Mouse (Mus musculus) kidney, adult 18-20 months (tissue): ENCODE measurements around the gene Gal3st3.

Source experiments
- DNase-seq: peaks from one replicate; pipeline ENCODE4 v3.0.0; 2021

Gal3st3 gene

DNA sequence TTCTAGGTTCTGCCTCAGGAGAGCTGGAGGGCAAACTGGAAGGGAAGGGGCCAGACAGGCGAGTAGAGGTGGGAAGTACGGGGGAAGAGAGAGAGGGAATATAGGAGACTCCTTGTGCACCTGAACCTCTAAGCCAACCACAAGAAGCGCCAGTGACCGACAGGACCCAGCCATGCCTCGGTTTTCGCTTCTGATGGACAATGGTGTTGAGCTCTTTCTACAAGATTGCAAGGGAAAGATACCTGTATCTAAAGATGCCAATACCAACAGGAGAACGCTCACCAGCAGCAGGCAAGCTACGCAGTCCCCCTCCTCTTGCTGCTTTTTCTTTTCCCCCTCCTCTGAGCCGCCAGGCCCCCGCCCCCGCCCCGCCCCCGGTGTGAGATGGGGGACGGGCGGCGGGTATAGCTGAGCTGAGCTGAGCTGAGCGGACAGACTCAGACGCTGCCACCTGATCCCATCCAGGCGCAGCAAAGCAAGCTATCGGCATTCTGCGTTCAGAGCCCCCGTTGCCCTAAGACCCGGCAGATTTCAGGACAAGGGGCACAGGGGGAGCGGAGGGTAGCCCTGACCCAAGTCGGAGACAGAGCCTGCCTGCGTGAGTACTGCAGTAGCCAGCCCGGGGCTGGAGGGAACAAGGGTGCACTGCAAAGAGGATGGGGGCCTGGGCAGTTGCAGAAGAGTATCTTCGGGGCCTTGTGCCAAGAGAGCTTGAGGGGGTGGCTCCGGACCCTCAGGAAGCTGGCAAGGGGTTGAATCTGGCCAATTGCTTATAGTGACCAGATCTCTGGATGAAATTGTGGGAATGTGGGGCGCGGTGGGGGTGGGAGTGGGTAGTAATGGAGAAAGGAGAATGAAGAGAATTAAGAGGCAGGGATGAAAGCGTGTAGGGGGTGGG is at the start of gene Gal3st3:
Gal3st3 (plus strand) TSS at position 429 of the 898 bp plus-strand sequence.
- DNase-seq = no peak

DNA sequence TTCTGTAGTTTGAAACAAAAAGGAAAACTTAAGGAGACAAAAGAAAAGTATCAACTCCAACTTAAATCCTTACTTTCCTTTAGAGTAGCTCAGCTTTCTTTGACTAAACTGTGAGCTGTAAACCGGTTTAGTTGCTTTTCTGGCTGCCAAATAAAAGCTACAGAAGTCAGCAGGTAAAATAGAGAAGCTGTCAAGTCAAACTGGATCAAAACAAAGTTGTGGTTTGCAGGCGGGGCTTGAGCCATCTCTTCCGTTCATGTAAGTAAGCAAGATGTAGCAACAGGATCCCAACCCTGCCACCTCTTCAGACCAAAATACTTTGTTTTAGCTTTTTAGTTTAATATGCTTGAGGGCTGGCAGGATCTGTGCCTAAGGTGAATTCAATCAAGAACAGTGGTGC is 41.0 kb upstream of the Gal3st3 start:
- no peak for DNase-seq

- DNase-seq = no peak
Measured at GRCm38 (mm10) chr19:5267015-5267414, 31.1 kb upstream of the Gal3st3 start.

GRCm38 (mm10) chr19:5268017-5268416 is 30.1 kb upstream of the Gal3st3 start:
- DNase-seq = no peak

- no peak for DNase-seq
Measured at GRCm38 (mm10) chr19:5268875-5269274, 29.3 kb upstream of the Gal3st3 start.

GRCm38 (mm10) chr19:5269392-5269791 is 28.7 kb upstream of the Gal3st3 start:
- no peak for DNase-seq

GRCm38 (mm10) chr19:5271430-5271829 is 26.7 kb upstream of the Gal3st3 start:
- no peak for DNase-seq

GRCm38 (mm10) chr19:5272326-5272795 is 25.8 kb upstream of the Gal3st3 start:
- DNase-seq = peak; percentile 27

GRCm38 (mm10) chr19:5272801-5273733 is 25.1 kb upstream of the Gal3st3 start, which contains the start of gene Pacs1:
TSS of gene Pacs1 (minus strand) at chr19:5273119.
- peak; percentile 87 for DNase-seq

GRCm38 (mm10) chr19:5273916-5274315 is 24.2 kb upstream of the Gal3st3 start:
- no peak for DNase-seq

- DNase-seq = no peak
Measured at GRCm38 (mm10) chr19:5274641-5275040, 23.5 kb upstream of the Gal3st3 start.

DNA sequence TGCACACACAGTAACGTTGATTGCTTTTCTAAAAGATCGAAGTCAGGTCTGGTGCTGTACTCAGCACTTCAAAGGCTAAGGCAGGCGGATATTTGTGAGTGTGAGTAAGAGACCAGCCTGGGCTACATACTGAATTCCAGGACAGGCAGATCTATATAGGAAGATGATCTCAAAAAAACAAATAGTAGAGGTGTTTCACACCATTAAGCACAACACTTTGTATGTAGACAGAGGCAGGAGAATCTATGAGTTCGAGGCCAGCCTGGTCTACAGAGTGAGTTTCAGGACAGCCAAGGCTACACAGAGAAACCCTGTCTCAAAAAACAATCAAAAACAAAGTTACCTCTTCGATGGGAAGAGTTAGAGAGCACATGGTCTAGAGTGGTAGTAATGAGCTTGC is 22.4 kb upstream of the Gal3st3 start:
- DNase-seq = no peak

DNA sequence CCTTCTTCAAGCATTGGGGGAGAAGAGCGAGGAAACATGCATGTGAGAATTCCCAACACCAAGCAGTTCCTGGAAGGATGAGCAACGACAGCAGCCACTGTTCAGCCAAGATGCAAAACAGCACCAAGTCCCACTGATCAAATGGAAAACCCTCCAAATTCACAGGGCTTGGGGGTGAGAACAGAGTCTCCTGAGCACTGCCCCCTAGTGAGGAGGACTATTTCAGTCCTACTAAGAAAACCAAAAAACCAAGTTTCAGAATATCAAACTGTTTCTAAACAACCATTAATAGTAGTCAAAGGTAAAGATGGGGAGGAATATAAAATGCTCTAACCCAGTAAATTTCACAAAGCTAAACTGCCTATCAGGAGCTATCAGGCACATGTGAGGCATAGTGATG is 21.6 kb upstream of the Gal3st3 start:
- no peak for DNase-seq

GRCm38 (mm10) chr19:5277140-5277539 is 21.0 kb upstream of the Gal3st3 start:
- DNase-seq = no peak

DNA sequence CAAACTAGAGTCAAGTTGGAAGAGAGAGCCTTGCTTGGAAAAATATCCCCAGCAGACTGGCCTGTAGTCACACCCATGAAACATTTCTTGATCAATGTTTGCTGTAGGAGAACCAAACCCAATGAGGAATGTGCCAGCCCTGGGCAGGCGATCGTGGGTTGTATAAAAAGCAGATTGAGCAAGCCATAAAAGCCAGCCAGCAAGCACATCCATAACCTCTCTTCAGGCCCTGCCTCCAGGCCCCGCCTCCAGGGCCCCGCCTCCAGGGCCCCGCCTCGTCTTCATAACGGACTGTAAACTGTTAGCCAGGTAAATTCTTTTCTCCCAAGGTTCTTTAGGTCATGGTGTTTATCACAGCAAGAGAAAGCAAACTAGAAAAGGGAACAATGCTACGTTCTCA is 19.8 kb upstream of the Gal3st3 start:
- peak; percentile 30 for DNase-seq

DNA sequence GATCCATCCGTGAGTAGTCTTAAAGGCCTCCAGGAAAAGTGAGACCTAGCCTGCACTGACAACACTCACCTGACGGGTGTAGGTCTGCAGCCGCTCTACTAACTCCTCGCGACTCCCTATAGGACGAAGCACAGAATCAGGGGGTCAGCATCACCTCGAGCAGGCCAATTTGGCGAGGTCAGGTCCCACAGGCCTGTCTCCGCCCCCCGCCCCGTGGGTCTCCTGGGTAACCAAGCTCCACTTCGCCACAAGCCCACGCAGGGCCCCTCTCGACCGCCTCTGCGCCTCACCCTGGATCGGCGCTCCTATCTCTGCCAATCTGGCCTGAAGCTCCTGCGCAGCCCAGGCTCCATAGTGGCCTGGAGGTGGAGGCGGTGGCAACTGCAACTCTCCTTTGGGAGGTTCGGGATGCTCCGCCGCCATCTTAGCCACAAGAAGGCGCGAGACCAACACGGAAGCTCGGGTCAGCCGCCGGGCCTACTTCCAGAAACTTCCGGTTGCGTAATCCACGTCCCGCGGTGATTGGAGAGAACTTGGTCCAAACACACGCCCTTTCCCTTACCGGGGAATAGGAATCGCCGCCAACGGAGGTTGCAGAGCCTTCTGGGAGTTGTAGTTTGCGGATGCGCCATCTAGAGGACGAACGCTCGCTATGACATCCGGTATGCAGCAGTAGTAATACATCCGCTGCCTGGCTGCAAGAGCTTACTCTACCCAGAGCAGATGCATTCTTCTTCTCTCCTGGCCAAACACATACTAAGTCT is 3.0 kb upstream of the Gal3st3 start, which contains the start of gene Sf3b2:
Sf3b2 (minus strand) TSS at position 484 of the 764 bp plus-strand sequence.
- DNase-seq = peak; percentile 98

- no peak for DNase-seq
Measured at GRCm38 (mm10) chr19:5295736-5296075, 2.4 kb upstream of the Gal3st3 start.

GRCm38 (mm10) chr19:5296630-5297029 is 1.5 kb upstream of the Gal3st3 start:
- DNase-seq = no peak

- DNase-seq = no peak
Measured at GRCm38 (mm10) chr19:5300588-5300987, 2.5 kb downstream of the Gal3st3 start.

DNA sequence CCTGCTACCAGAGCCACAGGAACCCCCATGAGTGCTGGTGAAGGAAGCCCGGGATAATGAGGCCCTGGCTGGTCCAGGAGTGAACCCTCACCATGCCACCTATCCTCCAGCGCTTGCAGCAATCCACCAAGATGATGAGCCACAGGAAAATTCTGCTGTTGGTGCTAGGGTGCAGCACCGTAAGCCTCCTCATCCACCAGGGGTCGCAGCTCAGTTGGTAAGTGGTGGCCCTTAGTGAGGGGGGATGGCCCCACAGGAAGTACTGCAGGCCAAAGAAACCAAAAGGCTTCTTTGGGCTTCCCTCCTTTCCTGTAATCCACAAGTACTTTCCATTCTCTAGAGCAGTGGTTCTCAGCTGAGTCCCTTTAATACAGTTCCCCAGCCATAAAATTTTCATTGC is 4.3 kb downstream of the Gal3st3 start:
- peak; percentile 49 for DNase-seq

GRCm38 (mm10) chr19:5306279-5306678 is 8.1 kb downstream of the Gal3st3 start:
- DNase-seq = no peak

GRCm38 (mm10) chr19:5306968-5307734 is 9.0 kb downstream of the Gal3st3 start:
- no peak for DNase-seq
